Mouse (Mus musculus) cortical plate, adult 2 months (tissue): ENCODE results near the gene Ddt.

Experiments
- CTCF ChIP-seq: fragments of 200-500 bp; IDR thresholded peaks from 2 replicates; pipeline ENCODE4 v1.5.1; 2011; ENCODE audit warnings: mild to moderate bottlenecking, control low read depth, low read length; ENCODE audit not compliant: insufficient read depth; ENCODE audit errors: extremely low read depth
- POLR2A ChIP-seq: fragments of 200-500 bp; IDR thresholded peaks from 2 replicates; pipeline ENCODE4 v1.6.1; 2011; ENCODE audit warnings: mild to moderate bottlenecking, low read length, control low read depth; ENCODE audit not compliant: insufficient read depth; ENCODE audit errors: extremely low read depth

DNA sequence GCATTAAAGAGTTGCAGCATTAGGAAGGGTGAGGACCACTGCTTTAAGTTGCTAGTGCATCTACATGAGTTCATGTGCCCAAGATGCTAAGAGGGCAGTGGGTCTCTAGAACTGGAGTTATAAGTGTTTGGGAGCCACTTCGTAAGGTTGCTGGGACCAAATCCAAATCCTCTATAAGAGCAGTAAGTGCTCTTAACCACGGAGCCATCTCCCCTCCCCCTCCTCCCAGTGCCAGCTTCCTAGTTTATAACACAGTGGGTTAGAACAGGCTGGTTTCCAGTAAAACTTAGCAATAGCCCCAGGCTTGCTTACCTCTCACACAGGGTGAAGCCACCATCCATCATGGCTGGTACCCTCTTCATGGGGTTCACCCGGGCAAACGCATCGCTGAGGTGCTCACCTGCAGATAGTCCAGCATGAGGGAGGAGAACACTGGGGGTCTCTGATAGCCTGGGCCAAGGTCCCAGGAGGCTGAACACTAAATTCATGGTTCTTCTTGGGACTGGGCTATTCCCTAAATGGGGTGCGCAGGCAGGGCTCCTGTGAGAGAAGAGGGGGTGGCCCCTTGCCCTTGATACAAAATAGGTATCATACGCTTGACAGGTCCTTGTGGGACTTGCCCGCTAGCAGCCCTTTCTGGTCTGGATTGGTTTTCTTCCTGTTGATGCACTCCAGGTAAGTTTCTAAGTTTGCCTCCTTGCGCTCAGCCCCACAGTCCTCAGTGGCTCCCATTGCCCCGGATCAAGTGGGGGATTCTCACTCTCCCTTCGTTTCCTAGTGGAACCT lies 23.7 kb upstream of the Ddt start:
- TF ChIP-seq CTCF (no peak), POLR2A (no peak)
